Mouse (Mus musculus) cerebellum, adult 18-20 months (tissue): ENCODE results near the gene Bckdha.

ENCODE experiments used
- DNase-seq, 2 experiments: peaks; one replicate each; pipeline ENCODE4 v3.0.0; 2021

Bckdha gene

GRCm38 (mm10) chr7:25681341-25682231 lies 22.8 kb upstream of the Bckdha start:
- no peak for DNase-seq

DNA sequence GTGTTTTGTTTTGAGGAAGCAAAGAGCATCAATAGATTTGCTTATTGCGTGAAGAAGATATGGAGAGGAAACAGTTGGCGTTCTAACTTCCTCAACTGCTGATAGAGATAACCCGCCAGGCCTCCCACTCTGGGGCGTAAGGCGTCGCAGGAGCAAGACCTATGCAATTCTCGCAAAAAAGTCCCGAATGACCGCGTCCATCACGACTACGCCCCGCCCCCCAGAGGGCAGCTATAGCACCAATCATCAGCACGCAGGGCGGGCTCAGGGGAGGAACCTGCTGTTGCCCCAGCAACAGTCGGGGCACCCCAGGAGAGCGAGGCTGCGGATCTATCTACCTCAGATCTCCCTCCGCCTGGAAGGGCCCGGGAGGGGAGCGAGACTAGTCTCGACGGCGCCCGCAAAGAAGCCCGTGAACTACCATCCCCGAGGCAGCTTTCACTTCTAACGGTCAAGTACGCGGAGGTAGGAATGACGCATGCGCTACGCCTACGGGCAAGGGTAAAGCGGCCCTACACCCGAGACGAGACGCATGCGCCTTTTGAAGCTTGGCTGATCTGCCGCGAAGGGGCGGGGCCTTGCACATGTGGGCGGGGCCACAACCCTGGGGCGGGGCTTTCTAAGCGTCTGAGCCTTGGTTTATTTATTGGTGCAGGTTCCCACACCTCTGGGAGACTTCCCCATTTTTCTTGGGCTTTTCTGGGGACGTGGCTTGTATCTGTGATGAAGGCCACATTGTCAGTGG lies 21.9 kb upstream of the Bckdha start, which contains the start of gene B9d2:
Gene B9d2 (plus strand): TSS at position 267 of the 745 bp plus-strand sequence.
- DNase-seq, result peak; percentile 90 to 91

DNA sequence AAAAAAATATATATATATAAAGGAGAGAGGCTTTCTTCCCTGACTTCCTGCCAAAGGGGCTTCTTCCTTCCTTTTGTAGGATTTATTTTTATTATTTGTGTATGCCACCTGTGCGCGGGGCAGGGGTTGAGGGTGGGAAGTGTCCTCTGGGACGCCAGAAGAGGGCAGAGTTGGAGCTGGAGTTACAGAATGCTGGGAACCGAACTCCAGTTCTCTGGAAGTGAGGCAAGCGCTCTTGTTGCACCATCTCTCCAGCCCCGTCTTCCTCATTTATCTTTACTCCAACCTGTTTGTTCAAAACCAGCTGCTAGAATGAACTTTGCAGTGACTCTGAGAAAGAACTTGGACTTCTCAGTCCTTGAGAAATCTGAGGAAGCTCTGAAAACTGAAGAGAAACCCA lies 21.2 kb upstream of the Bckdha start:
- DNase-seq, result no peak

- no peak for DNase-seq
These were observed 18.2 kb upstream of the Bckdha start for GRCm38 (mm10) chr7:25677013-25677412.

DNA sequence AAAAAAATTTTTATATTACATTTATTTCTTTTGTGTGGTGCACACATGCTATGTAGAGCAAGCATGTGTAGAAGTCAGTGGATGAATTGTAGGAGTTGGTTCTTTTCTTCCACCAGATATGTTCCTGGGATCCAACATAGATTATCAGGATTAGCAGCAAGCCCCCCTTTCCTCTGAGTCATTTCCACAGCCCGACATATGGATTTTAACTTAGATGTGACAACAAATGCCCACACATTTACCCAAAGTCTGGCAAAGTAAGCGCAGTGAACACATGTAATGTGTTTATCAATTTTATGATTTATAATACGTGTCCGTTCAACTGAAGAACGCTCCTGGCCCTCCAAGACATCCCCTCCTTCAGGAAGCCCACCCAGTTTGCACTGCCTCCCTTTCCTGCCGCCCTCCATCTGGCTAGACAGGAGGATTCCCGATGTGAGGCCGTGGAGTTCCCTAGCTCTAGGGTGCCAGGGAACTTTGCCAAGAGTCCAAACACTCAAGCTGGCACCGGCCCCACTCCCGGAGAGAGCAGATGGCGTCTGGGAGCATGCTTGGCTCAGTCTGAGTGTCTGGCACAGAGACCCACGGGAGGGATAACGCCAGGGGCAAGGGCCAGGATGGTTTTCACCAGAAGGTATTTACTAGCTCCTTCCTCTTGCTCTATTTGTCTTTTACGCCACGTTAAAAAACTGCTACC lies 17.5 kb upstream of the Bckdha start:
- DNase-seq, result peak; percentile 96 to 100

DNA sequence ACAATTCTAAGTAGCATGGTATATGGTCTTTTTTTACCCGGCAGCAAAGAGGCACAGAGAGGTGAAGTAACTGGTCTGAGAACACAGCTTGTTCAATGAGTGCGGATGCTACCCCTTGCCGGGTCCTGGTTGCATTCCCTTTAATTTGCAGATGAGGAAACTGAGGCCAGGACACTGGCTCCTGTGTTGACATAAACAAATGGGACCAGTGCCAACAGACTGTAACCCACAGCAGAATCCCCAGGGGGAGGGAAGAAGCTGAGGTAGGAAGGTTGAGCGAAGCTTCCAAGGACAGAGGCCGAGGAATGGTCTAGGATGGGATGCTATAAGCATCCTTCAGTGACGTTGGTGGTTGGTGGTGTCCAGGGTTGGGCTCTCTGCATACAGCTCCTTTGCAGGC lies 16.6 kb upstream of the Bckdha start:
- no peak for DNase-seq

DNA sequence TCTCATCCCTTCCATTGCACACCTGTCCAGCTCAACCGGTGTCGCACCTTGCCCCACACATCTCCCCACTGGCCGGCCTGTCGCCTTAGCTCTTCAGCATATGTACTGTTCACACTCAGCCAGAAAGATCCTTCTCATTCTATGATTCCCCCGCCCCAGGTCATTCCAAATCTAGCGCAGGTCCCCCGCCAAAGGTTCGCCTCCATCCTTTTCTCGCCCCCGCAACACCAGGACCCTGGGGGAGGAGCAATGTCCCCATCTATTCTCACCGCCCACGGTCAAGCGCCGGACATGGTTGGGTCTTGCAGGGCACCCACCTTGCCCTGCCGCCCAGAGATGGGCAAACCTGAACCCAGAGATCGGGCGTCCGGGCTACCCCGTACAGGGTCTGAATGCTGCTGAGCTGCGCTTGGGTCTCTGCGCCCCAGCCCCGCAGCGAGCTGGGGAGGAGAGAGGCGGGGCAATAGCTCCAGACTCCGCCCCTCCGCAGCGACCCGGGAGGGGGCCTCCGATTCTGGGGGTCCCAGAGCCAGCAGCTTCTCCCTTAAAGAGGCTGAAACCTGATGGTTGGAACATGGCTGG lies 16.0 kb upstream of the Bckdha start, which contains the start of gene Tmem91:
Gene Tmem91 (minus strand): TSS at position 448 of the 582 bp plus-strand sequence.
- DNase-seq, result no peak

- no peak for DNase-seq
These were observed 15.5 kb upstream of the Bckdha start for GRCm38 (mm10) chr7:25674297-25674696.

- no peak for DNase-seq
These were observed 13.7 kb upstream of the Bckdha start for GRCm38 (mm10) chr7:25672442-25672841.

GRCm38 (mm10) chr7:25671686-25672085 lies 12.9 kb upstream of the Bckdha start:
- DNase-seq, result no peak

DNA sequence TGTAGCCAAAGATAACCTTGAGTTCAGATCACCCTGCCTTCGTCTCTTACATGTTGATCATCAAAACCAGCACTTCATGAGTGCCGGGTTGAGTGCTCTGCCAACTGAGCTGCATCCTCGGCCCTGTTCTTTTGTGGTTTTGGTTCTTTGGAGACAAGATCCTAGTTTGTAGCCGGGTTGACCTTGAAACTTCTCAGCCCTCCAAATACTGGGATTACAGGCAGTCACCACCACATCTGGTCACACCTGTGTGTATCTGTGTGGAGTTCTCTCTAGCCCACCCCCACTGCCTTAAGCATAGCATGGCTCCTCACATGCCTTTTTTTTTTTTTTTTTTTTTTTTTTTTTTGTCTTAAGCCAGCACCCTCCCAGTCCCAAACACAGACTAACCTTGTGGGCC lies 11.3 kb upstream of the Bckdha start:
- DNase-seq, result no peak

DNA sequence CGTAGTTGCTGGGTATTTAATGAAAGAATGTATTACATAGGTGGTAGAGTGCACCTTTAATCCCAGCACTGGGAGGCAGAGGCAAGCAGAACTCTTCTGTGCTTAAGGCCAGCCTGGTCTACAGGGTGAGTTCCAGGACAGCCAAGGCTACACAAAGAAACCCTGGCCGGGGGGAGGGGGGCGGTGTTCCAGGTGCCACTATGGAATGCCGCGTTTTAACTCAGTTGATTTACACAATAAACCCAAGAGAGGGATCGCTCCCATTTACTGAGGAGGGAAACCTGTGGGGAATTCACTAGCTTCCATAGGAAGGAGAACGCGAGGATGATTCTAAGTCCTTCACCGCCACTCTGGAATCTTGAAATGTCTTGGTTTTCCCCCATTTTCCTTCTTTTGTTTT lies 10.8 kb upstream of the Bckdha start:
- DNase-seq, result no peak

DNA sequence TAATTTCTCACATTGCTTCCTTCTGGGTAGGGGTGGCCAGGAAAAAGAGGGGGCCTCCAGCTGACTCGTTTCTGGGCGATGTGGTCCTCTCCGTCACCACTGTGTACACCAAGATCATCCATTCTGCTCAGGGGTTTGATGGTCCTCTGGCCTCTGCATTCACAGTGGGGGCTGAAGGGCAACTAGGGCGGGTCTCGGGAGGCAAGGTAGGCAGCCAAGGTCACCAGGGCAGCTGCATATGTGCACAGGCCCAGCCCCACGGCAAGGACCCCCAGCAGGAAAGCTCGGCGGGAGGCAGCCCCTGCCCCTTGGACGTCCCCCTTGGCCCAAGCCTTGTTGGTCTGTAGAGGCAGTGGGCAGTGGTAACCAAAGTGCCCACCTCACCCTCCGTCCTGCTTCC lies 10.4 kb upstream of the Bckdha start:
- DNase-seq, result no peak

- DNase-seq, result no peak
These were observed 7.6 kb upstream of the Bckdha start for GRCm38 (mm10) chr7:25666381-25666780.

GRCm38 (mm10) chr7:25657785-25658184 lies 996 bp downstream of the Bckdha start:
- no peak for DNase-seq

- DNase-seq, result peak; percentile 51 to 63
These were observed 3.0 kb downstream of the Bckdha start for GRCm38 (mm10) chr7:25655601-25656428.

DNA sequence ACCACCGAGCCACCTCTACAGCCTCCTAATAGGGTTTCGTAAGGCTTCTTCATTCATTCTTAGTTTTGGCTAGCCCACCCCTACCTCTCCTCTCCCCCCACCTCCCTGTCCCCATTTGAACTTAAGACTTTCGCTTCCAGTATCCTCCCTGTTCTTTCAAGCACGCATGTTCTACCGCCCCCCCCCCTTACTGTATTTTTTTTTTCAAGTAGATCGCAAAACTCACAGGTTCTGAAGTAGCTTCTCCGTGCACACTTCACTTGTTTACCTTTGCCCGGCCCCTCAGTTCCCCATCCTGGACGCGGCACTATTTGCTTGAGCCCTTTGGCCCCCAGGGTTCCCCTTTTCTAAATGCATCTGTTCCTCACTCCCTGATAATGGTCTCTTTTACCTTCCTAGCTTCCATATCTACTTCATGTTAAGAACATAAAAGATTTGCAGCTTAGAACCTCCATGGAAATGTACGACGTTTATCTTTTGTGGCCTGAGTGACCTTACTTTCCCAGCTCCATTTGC lies 6.5 kb downstream of the Bckdha start:
- DNase-seq, result no peak

DNA sequence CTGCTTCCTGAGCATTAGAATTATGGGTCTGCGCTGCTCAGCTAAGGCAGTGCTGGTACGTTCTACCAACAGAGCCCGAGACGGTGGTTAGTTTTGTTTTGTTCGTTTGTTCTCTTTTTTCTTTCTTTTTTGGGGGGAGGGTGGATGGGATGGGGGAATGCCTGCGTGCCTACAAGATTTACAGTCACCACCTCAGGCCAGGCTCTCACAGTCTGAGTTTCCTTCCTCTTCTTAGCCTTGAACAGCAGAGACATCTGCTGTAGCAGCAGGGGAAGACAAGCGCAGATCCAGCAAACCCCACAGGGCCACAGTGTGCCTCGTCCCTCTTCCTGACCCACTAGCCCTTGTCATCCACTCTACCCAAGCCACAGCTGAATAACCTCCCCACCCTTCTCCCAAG lies 7.5 kb downstream of the Bckdha start:
- DNase-seq, result no peak

GRCm38 (mm10) chr7:25649839-25650238 lies 8.9 kb downstream of the Bckdha start:
- no peak for DNase-seq

- DNase-seq, result no peak
These were observed 11.1 kb downstream of the Bckdha start for GRCm38 (mm10) chr7:25647574-25648123.

GRCm38 (mm10) chr7:25645074-25645473 lies 13.7 kb downstream of the Bckdha start:
- DNase-seq, result no peak
